Comparison of ENCODE assay signal across 11 mouse cellular contexts in the genomic region with DNA sequence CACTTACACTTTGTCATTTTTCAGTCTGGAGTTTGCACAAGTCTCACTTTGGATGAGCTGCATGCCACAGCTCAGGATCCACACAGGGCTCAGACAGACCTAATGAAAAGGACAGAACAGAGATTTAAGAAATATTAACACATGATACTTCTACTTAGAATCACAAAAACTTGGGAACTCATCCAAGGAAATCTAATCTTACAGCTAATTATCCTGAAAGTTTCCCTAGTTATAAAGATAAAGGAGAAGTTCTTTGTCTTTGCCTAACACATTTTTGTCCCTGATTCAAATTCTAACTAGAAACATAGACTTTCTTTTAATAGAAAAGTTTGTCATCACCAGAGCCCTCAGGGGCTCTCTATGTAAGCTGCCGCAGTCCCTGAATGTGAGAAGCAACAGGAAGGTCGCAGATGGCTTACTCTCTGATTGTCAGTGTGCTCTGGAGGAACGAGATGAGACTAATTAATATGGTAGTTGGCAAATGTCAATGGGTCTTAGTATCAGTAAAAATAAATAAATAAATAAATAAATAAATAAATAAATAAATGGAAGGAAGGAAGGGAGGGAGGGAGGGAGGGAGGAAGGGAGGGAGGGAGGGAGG.
"Had no signal": no experiment of that assay in that cellular context is flagged by ENCODE, and none has a peak within 500 bp of the region (broad histone marks: within the 10 kb centered on the region; RNA-seq: fewer than 3 reads in every experiment).

No protein-coding gene starts in this region.

- H3K27me3 ChIP-seq: liver, embryonic 13.5 days; megakaryocyte, embryonic 14.5 days; midbrain, embryonic 12.5 days had no signal

- H3K9ac ChIP-seq: liver, embryonic 13.5 days; liver, postnatal 0 days; midbrain, embryonic 12.5 days had no signal

- DNase-seq: kidney, adult 18-20 months; kidney, postnatal 10 days; liver, embryonic 13.5 days; liver, postnatal 0 days; lung, postnatal 14 days; thymus, postnatal 4 days had no signal

- H3K4me1 ChIP-seq: liver, embryonic 13.5 days; megakaryocyte, embryonic 14.5 days; midbrain, embryonic 12.5 days had no signal

- H3K9me3 ChIP-seq: limb, embryonic 10.5 days; liver, embryonic 13.5 days; midbrain, embryonic 12.5 days had no signal

- H3K27ac ChIP-seq: limb, embryonic 10.5 days; liver, embryonic 13.5 days; macrophage; midbrain, embryonic 12.5 days; stomach, postnatal 0 days had no signal

- ATAC-seq: liver, postnatal 0 days had no signal

- H3K4me3 ChIP-seq: limb, embryonic 10.5 days; liver, embryonic 13.5 days; megakaryocyte, embryonic 14.5 days; midbrain, embryonic 12.5 days had no signal

- H3K4me2 ChIP-seq: liver, embryonic 13.5 days; midbrain, embryonic 12.5 days had no signal

- H3K36me3 ChIP-seq: limb, embryonic 10.5 days; liver, embryonic 13.5 days; midbrain, embryonic 12.5 days had no signal
